Mouse (Mus musculus) hindbrain, embryonic 14.5 days (tissue): Measurements from ENCODE around the gene Mup17. TPM values are rescaled to one million over a fixed set of nuclear protein-coding genes. Genes with fewer than 3 reads are reported as not detected.
"Not testable (repeated sequence)": the region's sequence is repeated elsewhere in the genome, so short reads cannot be mapped to it uniquely, and the experiment has no call there.

Experiments
- ATAC-seq: fragments of 200-750 bp; cut with Nextera tagmentation; 2 replicates; pipeline ENCODE4 v1.8.0; 2017; ENCODE audit warnings: moderate number of reproducible peaks, mild to moderate bottlenecking, moderate TSS enrichment, moderate library complexity; ENCODE audit not compliant: low FRiP score
- DNase-seq: peaks from one replicate; pipeline ENCODE4 v3.0.0-alpha.2; 2015; ENCODE audit warnings: low spot score
- H3K27ac ChIP-seq: fragments of 300-500 bp; sonication (generic); 2 replicates; pipeline ENCODE4 v1.5.1; 2014; ENCODE audit warnings: mild to moderate bottlenecking, moderate library complexity
- H3K27me3 ChIP-seq: fragments of 300-500 bp; sonication (generic); 2 replicates; pipeline ENCODE4 v1.6.1; 2014; ENCODE audit warnings: mild to moderate bottlenecking, low read length, mixed read lengths; ENCODE audit not compliant: control insufficient read depth, insufficient read depth
- H3K36me3 ChIP-seq: fragments of 300-500 bp; sonication (generic); replicated peaks from 2 replicates; pipeline ENCODE4 v1.6.1; 2014; ENCODE audit not compliant: control insufficient read depth, insufficient read depth
- H3K4me1 ChIP-seq: fragments of 300-500 bp; sonication (generic); replicated peaks from 2 replicates; pipeline ENCODE4 v1.6.1; 2014; ENCODE audit warnings: antibody characterized with exemption, low read length, mixed read lengths; ENCODE audit not compliant: control insufficient read depth, insufficient read depth
- H3K4me2 ChIP-seq: fragments of 300-500 bp; sonication (generic); replicated peaks from 2 replicates; pipeline ENCODE4 v1.6.1; 2014; ENCODE audit warnings: mild to moderate bottlenecking, moderate library complexity
- H3K4me3 ChIP-seq: fragments of 300-500 bp; sonication (generic); replicated peaks from 2 replicates; pipeline ENCODE4 v1.5.1; 2014; ENCODE audit warnings: mild to moderate bottlenecking, low read length
- H3K9ac ChIP-seq: fragments of 300-500 bp; sonication (generic); 2 replicates; pipeline ENCODE4 v1.6.1; 2014
- H3K9me3 ChIP-seq: fragments of 300-500 bp; sonication (generic); 2 replicates; pipeline ENCODE4 v1.6.1; 2016; ENCODE audit warnings: low read length; ENCODE audit not compliant: control insufficient read depth
- WGBS: fragments of 180-500 bp; shearing (Covaris S2); extraction: QIAGEN DNeasy Blood & Tissue Kit; methylation state at CpG from one replicate; pipeline ENCODE4 v1.1.7; 2014; 5-methylcytosine and 5-hydroxymethylcytosine counted together
- polyA plus RNA-seq: library from polyadenylated mRNA; unstranded; fragments of >200 nt; fragmentation: Nextera tagmentation; extraction: Ambion mirVana; gene quantifications from 2 replicates; pipeline ENCODE4 v1.2.1, GENCODE M21; 2014

Mup17 gene
- polyA plus RNA-seq = not detected in 2 replicates

GRCm38 (mm10) chr4:61595771-61596170 lies at the start of gene Mup17:
Gene Mup17, minus strand, starts transcription at chr4:61595871.
- H3K27me3 ChIP-seq, H3K4me2 ChIP-seq, H3K4me1 ChIP-seq, H3K27ac ChIP-seq, H3K36me3 ChIP-seq, H3K4me3 ChIP-seq, H3K9ac ChIP-seq, DNase-seq, ATAC-seq, H3K9me3 ChIP-seq: not testable (repeated sequence)
- WGBS = 85% methylated on average over 3 of the region's 4 CpGs

- 90% methylated on average over 19 of the region's 19 CpGs for whole genome bisulfite sequencing
- H3K27me3 ChIP-seq, H3K4me2 ChIP-seq, ATAC-seq, H3K4me1 ChIP-seq, H3K27ac ChIP-seq, H3K36me3 ChIP-seq, H3K9me3 ChIP-seq, DNase-seq, H3K9ac ChIP-seq, H3K4me3 ChIP-seq: not testable (repeated sequence)
These were observed 24.1 kb downstream of the Mup17 start for GRCm38 (mm10) chr4:61571561-61571960.

- not testable (repeated sequence) for DNase-seq, H3K36me3 ChIP-seq, H3K9me3 ChIP-seq, H3K4me1 ChIP-seq, H3K9ac ChIP-seq, H3K4me3 ChIP-seq, H3K4me2 ChIP-seq, H3K27ac ChIP-seq, ATAC-seq, H3K27me3 ChIP-seq
- WGBS = 40% methylated on average over 2 of the region's 2 CpGs
These were observed 39.8 kb downstream of the Mup17 start for GRCm38 (mm10) chr4:61555887-61556286.

Other genes with a start within 250 kb of the Mup17 start
- gene Mup15, start 156.1 kb downstream of the Mup17 start, polyA plus RNA-seq = not detected in 2 replicates
- not detected in 2 replicates for gene Mup16, start 76.3 kb downstream of the Mup17 start, polyA plus RNA-seq
- not detected in 2 replicates for gene Mup18, start 78.3 kb upstream of the Mup17 start, polyA plus RNA-seq
- not detected in 2 replicates for gene Mup19, start 186.4 kb upstream of the Mup17 start, polyA plus RNA-seq
- gene Mup5, start 239.4 kb upstream of the Mup17 start, polyA plus RNA-seq = not detected in 2 replicates